Mouse (Mus musculus): ENCODE results near the gene Cog3. TPM values are rescaled to one million over a fixed set of nuclear protein-coding genes. Genes with fewer than 3 reads are reported as not detected.
A peak's percentile ranks its signal among the peaks of the same experiment; 100 is the strongest.

Gene Cog3
- polyA plus RNA-seq, 1 experiment from 2014 or later, result 25.4 TPM

DNA sequence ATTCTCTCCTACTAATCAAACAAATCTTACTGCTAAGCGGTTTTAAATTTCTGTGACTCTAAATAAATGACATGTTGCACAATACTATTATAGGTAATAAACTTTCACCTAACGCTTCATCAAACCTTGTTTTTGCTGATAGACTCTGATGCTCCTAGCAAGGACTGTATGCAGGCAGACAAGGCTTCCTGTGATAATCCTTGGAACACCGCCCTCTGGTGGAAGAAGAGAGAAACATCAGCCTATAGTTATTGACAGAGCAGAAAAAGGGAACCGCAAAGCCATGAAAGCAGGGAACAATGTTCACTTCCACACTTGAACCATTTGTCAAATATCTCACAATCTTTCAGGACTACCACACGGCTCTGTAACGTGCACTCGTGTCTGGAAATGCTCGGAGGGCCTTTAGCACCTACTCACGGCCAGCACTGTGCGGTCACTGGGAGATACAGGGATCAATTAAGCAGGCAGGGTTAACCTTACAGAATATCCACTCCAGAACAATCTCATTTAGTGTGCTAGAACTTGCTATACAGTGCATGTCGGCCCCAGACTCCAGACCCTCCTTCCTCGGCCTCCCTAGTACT is 32.2 kb downstream of the Cog3 start:
- DNase-seq (peak; percentile 86), ATAC-seq (ENCODE audit: insufficient read depth) (peak; percentile 35; the same call in 1 of the 2 replicates)
- Histone ChIP-seq H3K4me2 (no peak overlapping the region), H3K9ac (no peak overlapping the region), H3K27ac (ENCODE audit: low read depth) (no peak overlapping the region), H3K36me3 (ENCODE audit: insufficient read depth) (peaks cover 79% of the 10 kb centered on the region), H3K4me3 (ENCODE audit: low read depth, low read length) (no peak overlapping the region), H3K27me3 (ENCODE audit: insufficient read depth, low read length) (no peaks in the 10 kb centered on the region), H3K9me3 (ENCODE audit: low read depth, low read length) (no peaks in the 10 kb centered on the region), H3K4me1 (ENCODE audit: insufficient read depth) (no peaks in the 10 kb centered on the region)
- 57% methylated on average over 12 of the region's 12 CpGs for WGBS
- peak; percentile 90 for TF ChIP-seq CTCF (IDR thresholded peaks at IDR 0.05; ENCODE audit: low read depth)

- no peak overlapping the region for H3K4me3 ChIP-seq (ENCODE audit: low read depth, low read length)
- H3K4me2 ChIP-seq, result no peak overlapping the region
- TF ChIP-seq CTCF (IDR thresholded peaks at IDR 0.05; ENCODE audit: low read depth), result no peak
- H3K27me3 ChIP-seq (ENCODE audit: insufficient read depth, low read length), result no peaks in the 10 kb centered on the region
- peaks cover 84% of the 10 kb centered on the region for H3K36me3 ChIP-seq (ENCODE audit: insufficient read depth)
- H3K9ac ChIP-seq, result no peak overlapping the region
- DNase-seq (no peak), ATAC-seq (ENCODE audit: insufficient read depth) (no peak)
- no peaks in the 10 kb centered on the region for H3K9me3 ChIP-seq (ENCODE audit: low read depth, low read length)
- WGBS, result 90% methylated on average over 5 of the region's 5 CpGs
- H3K4me1 ChIP-seq (ENCODE audit: insufficient read depth), result no peaks in the 10 kb centered on the region
- no peak overlapping the region for H3K27ac ChIP-seq (ENCODE audit: low read depth)
Observed at GRCm38 (mm10) chr14:75720121-75720520, 34.2 kb downstream of the Cog3 start.

DNA sequence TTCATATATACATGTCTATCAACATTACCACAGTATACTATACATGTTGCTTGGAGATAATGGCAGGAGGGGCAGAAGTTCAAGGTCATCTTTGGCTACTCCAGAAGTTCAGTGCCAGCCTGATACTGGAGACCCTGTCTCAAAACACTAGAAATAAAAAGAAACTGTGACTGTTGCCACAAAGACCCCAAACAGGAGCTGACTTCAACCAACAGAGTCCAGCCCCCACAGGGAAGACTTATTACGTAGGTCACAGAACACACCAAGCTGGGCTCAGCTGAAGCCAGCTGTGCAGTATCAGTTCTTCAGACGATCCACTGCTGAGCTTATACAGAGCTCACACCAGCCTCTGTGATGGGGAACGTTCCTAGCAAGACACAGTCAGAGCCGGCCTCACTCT is 37.9 kb downstream of the Cog3 start:
- no peak for DNase-seq
- Histone ChIP-seq H3K36me3 (ENCODE audit: insufficient read depth) (peaks cover 90% of the 10 kb centered on the region), H3K27me3 (ENCODE audit: insufficient read depth, low read length) (no peaks in the 10 kb centered on the region), H3K9me3 (ENCODE audit: low read depth, low read length) (no peaks in the 10 kb centered on the region), H3K4me2 (no peak overlapping the region), H3K9ac (no peak overlapping the region), H3K4me1 (ENCODE audit: insufficient read depth) (no peaks in the 10 kb centered on the region), H3K27ac (ENCODE audit: low read depth) (no peak overlapping the region), H3K4me3 (ENCODE audit: low read depth, low read length) (no peak overlapping the region)
- TF ChIP-seq CTCF (IDR thresholded peaks at IDR 0.05; ENCODE audit: low read depth), result no peak
- 89% methylated on average over 4 of the region's 4 CpGs for WGBS
- no peak for ATAC-seq (ENCODE audit: insufficient read depth)

- Histone ChIP-seq H3K9me3 (ENCODE audit: low read depth, low read length) (no peaks in the 10 kb centered on the region), H3K27ac (ENCODE audit: low read depth) (no peak overlapping the region), H3K4me3 (ENCODE audit: low read depth, low read length) (no peak overlapping the region), H3K27me3 (ENCODE audit: insufficient read depth, low read length) (no peaks in the 10 kb centered on the region), H3K36me3 (ENCODE audit: insufficient read depth) (peaks cover 86% of the 10 kb centered on the region), H3K4me1 (ENCODE audit: insufficient read depth) (no peaks in the 10 kb centered on the region), H3K4me2 (no peak overlapping the region), H3K9ac (no peak overlapping the region)
- ATAC-seq (ENCODE audit: insufficient read depth) (no peak), DNase-seq (peak; percentile 23)
- WGBS, result 72% methylated on average over 4 of the region's 4 CpGs
- peak; percentile 47 for TF ChIP-seq CTCF (IDR thresholded peaks at IDR 0.05; ENCODE audit: low read depth)
Observed at GRCm38 (mm10) chr14:75713661-75714060, 40.7 kb downstream of the Cog3 start.

DNA sequence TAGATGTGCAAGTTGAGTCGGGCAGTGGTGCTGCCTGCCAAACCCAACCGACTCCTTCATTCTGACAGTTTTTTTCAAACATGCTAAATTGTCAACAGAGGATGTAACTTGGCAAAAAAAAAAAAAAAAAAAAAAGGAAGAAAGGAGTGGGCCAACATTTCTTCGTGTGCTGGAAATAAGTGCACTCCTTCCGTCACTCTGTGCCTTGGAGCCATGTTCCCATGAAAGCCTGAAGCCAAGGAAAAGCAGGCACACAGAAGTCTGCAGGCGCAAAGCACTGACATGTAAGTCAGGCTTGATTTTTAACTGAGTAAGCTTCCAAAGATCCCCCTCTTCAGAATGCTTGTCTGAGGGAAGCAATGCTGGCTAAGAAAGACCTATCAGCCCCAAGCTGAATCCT is 41.6 kb downstream of the Cog3 start:
- no peak for TF ChIP-seq CTCF (IDR thresholded peaks at IDR 0.05; ENCODE audit: low read depth)
- H3K36me3 ChIP-seq (ENCODE audit: insufficient read depth), result peaks cover 86% of the 10 kb centered on the region
- DNase-seq (peak; percentile 3), ATAC-seq (ENCODE audit: insufficient read depth) (no peak)
- no peaks in the 10 kb centered on the region for H3K27me3 ChIP-seq (ENCODE audit: insufficient read depth, low read length)
- H3K9ac ChIP-seq, result no peak overlapping the region
- WGBS, result 68% methylated on average over 5 of the region's 5 CpGs
- H3K4me3 ChIP-seq (ENCODE audit: low read depth, low read length), result no peak overlapping the region
- H3K4me2 ChIP-seq, result no peak overlapping the region
- no peaks in the 10 kb centered on the region for H3K9me3 ChIP-seq (ENCODE audit: low read depth, low read length)
- no peaks in the 10 kb centered on the region for H3K4me1 ChIP-seq (ENCODE audit: insufficient read depth)
- no peak overlapping the region for H3K27ac ChIP-seq (ENCODE audit: low read depth)

GRCm38 (mm10) chr14:75711731-75712130 is 42.6 kb downstream of the Cog3 start:
- 90% methylated on average over 3 of the region's 3 CpGs for WGBS
- H3K36me3 ChIP-seq (ENCODE audit: insufficient read depth), result peaks cover 84% of the 10 kb centered on the region
- DNase-seq, result no peak

DNA sequence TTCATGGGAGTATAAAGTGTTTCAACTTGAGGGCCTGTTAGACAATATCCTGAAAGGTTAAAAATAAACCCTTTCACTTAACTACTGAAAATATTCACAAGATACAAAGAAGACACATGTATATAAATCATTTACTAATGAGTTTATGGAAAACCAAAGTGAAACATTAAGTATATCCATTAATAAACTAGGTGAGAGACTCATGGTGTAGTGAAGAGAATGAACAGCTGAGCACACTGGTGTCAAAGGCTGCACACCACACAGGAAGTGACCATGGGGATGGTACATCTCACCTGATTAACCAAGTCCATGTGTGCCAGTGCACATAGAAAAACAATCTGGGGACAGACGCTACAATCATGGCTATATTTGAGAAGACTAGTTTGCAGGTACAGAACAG is 45.3 kb downstream of the Cog3 start:
- 89% methylated on average over 1 of the region's 1 CpGs for WGBS
- no peak for ATAC-seq (ENCODE audit: insufficient read depth)

More at GRCm38 (mm10) chr14:75711731-75712130, 42.6 kb downstream of the Cog3 start:
- no peaks in the 10 kb centered on the region for H3K4me1 ChIP-seq (ENCODE audit: insufficient read depth)
- ATAC-seq (ENCODE audit: insufficient read depth), result no peak
- H3K27ac ChIP-seq (ENCODE audit: low read depth), result no peak overlapping the region
- no peak overlapping the region for H3K9ac ChIP-seq
- H3K9me3 ChIP-seq (ENCODE audit: low read depth, low read length), result no peaks in the 10 kb centered on the region
- H3K4me2 ChIP-seq, result no peak overlapping the region
- TF ChIP-seq CTCF (IDR thresholded peaks at IDR 0.05; ENCODE audit: low read depth), result no peak
- H3K4me3 ChIP-seq (ENCODE audit: low read depth, low read length), result no peak overlapping the region
- no peaks in the 10 kb centered on the region for H3K27me3 ChIP-seq (ENCODE audit: insufficient read depth, low read length)

More for the DNA sequence above, 45.3 kb downstream of the Cog3 start:
- no peaks in the 10 kb centered on the region for H3K4me1 ChIP-seq (ENCODE audit: insufficient read depth)
- H3K9ac ChIP-seq, result no peak overlapping the region
- no peak overlapping the region for H3K4me3 ChIP-seq (ENCODE audit: low read depth, low read length)
- TF ChIP-seq CTCF (IDR thresholded peaks at IDR 0.05; ENCODE audit: low read depth), result no peak
- H3K27ac ChIP-seq (ENCODE audit: low read depth), result no peak overlapping the region
- H3K27me3 ChIP-seq (ENCODE audit: insufficient read depth, low read length), result no peaks in the 10 kb centered on the region
- no peak overlapping the region for H3K4me2 ChIP-seq
- no peak for DNase-seq
- H3K36me3 ChIP-seq (ENCODE audit: insufficient read depth), result peaks cover 82% of the 10 kb centered on the region
- no peaks in the 10 kb centered on the region for H3K9me3 ChIP-seq (ENCODE audit: low read depth, low read length)
